Comparison of ENCODE assay signal across 11 mouse cellular contexts in genomic region chr9:69715445-69715844, GRCm38 (mm10). TPM values are rescaled to one million over a fixed set of nuclear protein-coding genes. Genes with fewer than 3 reads are reported as not detected.
DNase-seq lines count a peak whose midpoint lies in the region; ATAC-seq and TF ChIP-seq lines count a peak whose summit lies in the region.
"Had no signal": no experiment of that assay in that cellular context is flagged by ENCODE, and none has a peak within 500 bp of the region (broad histone marks: within the 10 kb centered on the region; RNA-seq: fewer than 3 reads in every experiment).

No protein-coding gene starts in this region.

- no peaks in the 10 kb centered on the region for H3K9me3 ChIP-seq in lung, embryonic 16.5 days (ENCODE audit: control insufficient read depth, low read length)
- no peaks in the 10 kb centered on the region for H3K9me3 ChIP-seq in stomach, embryonic 15.5 days
- H3K9me3 ChIP-seq: G1E had no signal

- WGBS in lung, embryonic 16.5 days = 13% methylated on average over 12 of the region's 12 CpGs
- WGBS in stomach, embryonic 15.5 days = 18% methylated on average over 12 of the region's 12 CpGs

- no peak for TF ChIP-seq CTCF in left cerebral cortex, adult 2 months (IDR thresholded peaks at IDR 0.05)

- DNase-seq in lung, adult 18-20 months = no peak
- DNase-seq in kidney, postnatal 36 days = peak; percentile 29 to 39
- DNase-seq in frontal cortex, postnatal 10 days (ENCODE audit: low spot score in 2 of 2) = no peak
- DNase-seq in left cerebral cortex, adult 2 months (ENCODE audit: extremely low spot score in 1 of 2, low spot score in 2 of 2) = no peak
- DNase-seq: right cerebral cortex, postnatal 4 days had no signal

- H3K27me3 ChIP-seq in lung, embryonic 16.5 days (ENCODE audit: control insufficient read depth, insufficient read depth, low read depth, low read length) = no peaks in the 10 kb centered on the region
- H3K27me3 ChIP-seq in stomach, embryonic 15.5 days (replicated peaks) = no peaks in the 10 kb centered on the region

- 0 out of 2 replicates have a peak overlapping the region, but pooled peaks have one; percentile 21 for H3K4me2 ChIP-seq in lung, embryonic 16.5 days (ENCODE audit: low read depth, low read length)
- H3K4me2 ChIP-seq in stomach, embryonic 15.5 days = peak overlapping the region; percentile 21; the same call in 1 of the 2 replicates

- H3K36me3 ChIP-seq in lung, embryonic 16.5 days (ENCODE audit: control insufficient read depth, insufficient read depth, low read length) = no peaks in the 10 kb centered on the region
- no peaks in the 10 kb centered on the region for H3K36me3 ChIP-seq in stomach, embryonic 15.5 days
- H3K36me3 ChIP-seq: G1E had no signal

- peaks cover 25% of the 10 kb centered on the region for H3K4me1 ChIP-seq in lung, embryonic 16.5 days (replicated peaks; ENCODE audit: control insufficient read depth, insufficient read depth, low read length)
- peaks cover 11% of the 10 kb centered on the region for H3K4me1 ChIP-seq in stomach, embryonic 15.5 days

- H3K9ac ChIP-seq in lung, embryonic 16.5 days (ENCODE audit: low read length) = no peak overlapping the region
- no peak overlapping the region for H3K9ac ChIP-seq in stomach, embryonic 15.5 days

- no peak overlapping the region for H3K4me3 ChIP-seq in lung, embryonic 16.5 days (ENCODE audit: low read length)
- H3K4me3 ChIP-seq in stomach, embryonic 15.5 days (replicated peaks) = no peak overlapping the region
- no peak overlapping the region for H3K4me3 ChIP-seq in left cerebral cortex, adult 2 months

- peak overlapping the region; percentile 58 for H3K27ac ChIP-seq in lung, embryonic 16.5 days (ENCODE audit: low read length)
- no peak overlapping the region for H3K27ac ChIP-seq in stomach, embryonic 15.5 days
- no peak overlapping the region for H3K27ac ChIP-seq in left cerebral cortex, adult 2 months

- ATAC-seq in lung, embryonic 16.5 days (ENCODE audit: low read depth) = no peak; the same call in 1 of the 2 replicates
- peak; percentile 63 for ATAC-seq in granulocyte monocyte progenitor cell, adult 5-6 weeks (replicated peaks; ENCODE audit: poor library complexity, severe bottlenecking)
- ATAC-seq in stomach, embryonic 15.5 days (ENCODE audit: insufficient read depth, low FRiP score, low read depth) = no peak; the same call in 1 of the 2 replicates

- intact Hi-C loops in left cerebral cortex, adult 2 months (cut with DNase I) = no loop called here

RNA-seq across cellular contexts. Expression of gene Foxb1, which starts 45.3 kb away (rescaled TPM):
- polyA plus RNA-seq in lung, embryonic 16.5 days (2015; fragmentation: Nextera tagmentation; extraction: Ambion mirVana) = not detected in 2 replicates
- not detected in 2 replicates for total RNA-seq in granulocyte monocyte progenitor cell, adult 5-6 weeks (2014; fragmentation: Nextera tagmentation)
- not detected in 2 replicates for total RNA-seq in granulocyte monocyte progenitor cell, adult 5-6 weeks (2017)
- 0.05 TPM in 1 of 2 replicates, not detected in the other for polyA plus RNA-seq in stomach, embryonic 15.5 days (2015; fragmentation: Nextera tagmentation; extraction: Ambion mirVana)
- total RNA-seq in left cerebral cortex, adult 2 months (2021) = not detected
- total RNA-seq: G1E had no signal
- polyA plus RNA-seq: embryonic facial prominence, embryonic 14.5 days; G1E; gonadal fat pad, adult 2 months had no signal

Comparison
In these comparisons a context has a peak if more than half of its experiments do, and no peak if none do; other contexts are left out.
1. DNase-seq: peak in kidney, postnatal 36 days (2 of 2); none in lung, adult 18-20 months (0 of 2), frontal cortex, postnatal 10 days (0 of 2) and left cerebral cortex, adult 2 months (0 of 2).